Mouse (Mus musculus) heart, adult 11 months (tissue): Measurements from ENCODE around the gene Gpr88.

Experiments
- DNase-seq: peaks from one replicate; pipeline ENCODE4 v3.0.0; 2022

The Gpr88 gene

GRCm38 (mm10) chr3:116253077-116253531 is at the start of gene Gpr88:
Gpr88 (minus strand) TSS chr3:116253503.
- peak; percentile 97 for DNase-seq

- peak; percentile 75 for DNase-seq
Observed at GRCm38 (mm10) chr3:116302581-116302980, 49.3 kb upstream of the Gpr88 start.

GRCm38 (mm10) chr3:116301754-116302153 is 48.5 kb upstream of the Gpr88 start:
- peak; percentile 49 for DNase-seq

GRCm38 (mm10) chr3:116298727-116299126 is 45.4 kb upstream of the Gpr88 start:
- DNase-seq, result peak; percentile 71

GRCm38 (mm10) chr3:116298003-116298402 is 44.7 kb upstream of the Gpr88 start:
- DNase-seq, result peak; percentile 73

GRCm38 (mm10) chr3:116297170-116297569 is 43.9 kb upstream of the Gpr88 start:
- peak; percentile 39 for DNase-seq

- peak; percentile 84 for DNase-seq
Observed at GRCm38 (mm10) chr3:116290041-116290815, 36.9 kb upstream of the Gpr88 start.

- DNase-seq, result peak; percentile 89
Observed at GRCm38 (mm10) chr3:116288833-116289232, 35.5 kb upstream of the Gpr88 start.

- DNase-seq, result peak; percentile 74
Observed at GRCm38 (mm10) chr3:116284735-116285134, 31.4 kb upstream of the Gpr88 start.

- peak; percentile 4 for DNase-seq
Observed at GRCm38 (mm10) chr3:116283996-116284395, 30.7 kb upstream of the Gpr88 start.

GRCm38 (mm10) chr3:116281663-116282062 is 28.4 kb upstream of the Gpr88 start:
- peak; percentile 66 for DNase-seq

- peak; percentile 75 for DNase-seq
Observed at GRCm38 (mm10) chr3:116277146-116277545, 23.8 kb upstream of the Gpr88 start.

- no peak for DNase-seq
Observed at GRCm38 (mm10) chr3:116271679-116272078, 18.4 kb upstream of the Gpr88 start.

- peak; percentile 3 for DNase-seq
Observed at GRCm38 (mm10) chr3:116267036-116267654, 13.8 kb upstream of the Gpr88 start.

GRCm38 (mm10) chr3:116266360-116266759 is 13.1 kb upstream of the Gpr88 start:
- no peak for DNase-seq

- DNase-seq, result no peak
Observed at GRCm38 (mm10) chr3:116263977-116264376, 10.7 kb upstream of the Gpr88 start.

GRCm38 (mm10) chr3:116263061-116263460 is 9.8 kb upstream of the Gpr88 start:
- peak; percentile 94 for DNase-seq

- DNase-seq, result peak; percentile 62
Observed at GRCm38 (mm10) chr3:116256104-116256503, 2.8 kb upstream of the Gpr88 start.

- DNase-seq, result peak; percentile 90
Observed at GRCm38 (mm10) chr3:116252255-116253040, 855 bp downstream of the Gpr88 start.

- peak; percentile 92 for DNase-seq
Observed at GRCm38 (mm10) chr3:116251481-116252254, 1.6 kb downstream of the Gpr88 start.

GRCm38 (mm10) chr3:116249026-116249425 is 4.3 kb downstream of the Gpr88 start:
- DNase-seq, result peak; percentile 34

- no peak for DNase-seq
Observed at GRCm38 (mm10) chr3:116244476-116244875, 8.8 kb downstream of the Gpr88 start.

GRCm38 (mm10) chr3:116242685-116243084 is 10.6 kb downstream of the Gpr88 start:
- no peak for DNase-seq
